Mouse (Mus musculus) C2C12 (cell line): Measurements from ENCODE around the gene Olfr444. TPM values are rescaled to one million over a fixed set of nuclear protein-coding genes. Genes with fewer than 3 reads are reported as not detected.

ENCODE experiments used
- H3K27me3 ChIP-seq: one replicate; pipeline ENCODE4 v1.6.1; 2011; ENCODE audit not compliant: control insufficient read depth, insufficient read depth, insufficient read length
- H3K36me3 ChIP-seq: one replicate; pipeline ENCODE4 v1.6.1; 2011; ENCODE audit not compliant: control insufficient read depth, insufficient read depth
- H3K4me3 ChIP-seq: one replicate; pipeline ENCODE4 v1.5.1; 2011; ENCODE audit warnings: mild to moderate bottlenecking, control low read depth; ENCODE audit not compliant: poor library complexity, insufficient read depth, severe bottlenecking
- H3K79me2 ChIP-seq: one replicate; pipeline ENCODE4 v1.6.1; 2011; ENCODE audit not compliant: control insufficient read depth, insufficient read depth
- H3K79me3 ChIP-seq: one replicate; pipeline ENCODE4 v1.6.1; 2011; ENCODE audit warnings: low read depth, control low read depth
- H3ac ChIP-seq: one replicate; pipeline ENCODE3; 2011; ENCODE audit warnings: low read depth; ENCODE audit not compliant: control insufficient read depth, insufficient read length
- CEBPB ChIP-seq: IDR thresholded peaks from one replicate; pipeline ENCODE4 v1.6.1; 2011; ENCODE audit warnings: low read depth, mild to moderate bottlenecking, control low read depth, moderate library complexity
- CTCF ChIP-seq: IDR thresholded peaks from one replicate; pipeline ENCODE4 v1.5.1; 2011; ENCODE audit not compliant: control insufficient read depth, insufficient read depth, insufficient read length
- FOSL1 ChIP-seq: IDR thresholded peaks from one replicate; pipeline ENCODE4 v1.8.0; 2011; ENCODE audit warnings: mild to moderate bottlenecking, low read length; ENCODE audit not compliant: poor library complexity, insufficient read depth, severe bottlenecking
- MAX ChIP-seq: IDR thresholded peaks from one replicate; pipeline ENCODE4 v1.6.1; 2011; ENCODE audit warnings: mild to moderate bottlenecking, control low read depth
- MYOD1 ChIP-seq: IDR thresholded peaks from one replicate; pipeline ENCODE4 v1.6.1; 2011; ENCODE audit warnings: low read depth; ENCODE audit not compliant: control insufficient read depth, insufficient read length
- MYOG ChIP-seq: IDR thresholded peaks from one replicate; pipeline ENCODE4 v1.6.1; 2011; ENCODE audit not compliant: control insufficient read depth, insufficient read length; ENCODE audit errors: extremely low read depth
- USF1 ChIP-seq: IDR thresholded peaks from one replicate; pipeline ENCODE4 v1.6.1; 2011; ENCODE audit warnings: low read depth, mild to moderate bottlenecking, control low read depth, moderate library complexity
- long read RNA-seq, 2 experiments: library from polyadenylated mRNA; unstranded; transcript quantifications; one replicate each; pipeline ENCODE4 v2.0.0; 2019 to 2020
- polyA plus RNA-seq: library from polyadenylated mRNA; unstranded; fragments of >200 nt; fragmentation: generic; extraction: Trizol; gene quantifications from one replicate; pipeline ENCODE4 v1.2.1, GENCODE M21; 2012; ENCODE audit warnings: missing spikeins

Gene Olfr444
- polyA plus RNA-seq = not detected
- long read RNA-seq, experiment 1 = 0 reads
- long read RNA-seq, experiment 2 = 0 reads

DNA sequence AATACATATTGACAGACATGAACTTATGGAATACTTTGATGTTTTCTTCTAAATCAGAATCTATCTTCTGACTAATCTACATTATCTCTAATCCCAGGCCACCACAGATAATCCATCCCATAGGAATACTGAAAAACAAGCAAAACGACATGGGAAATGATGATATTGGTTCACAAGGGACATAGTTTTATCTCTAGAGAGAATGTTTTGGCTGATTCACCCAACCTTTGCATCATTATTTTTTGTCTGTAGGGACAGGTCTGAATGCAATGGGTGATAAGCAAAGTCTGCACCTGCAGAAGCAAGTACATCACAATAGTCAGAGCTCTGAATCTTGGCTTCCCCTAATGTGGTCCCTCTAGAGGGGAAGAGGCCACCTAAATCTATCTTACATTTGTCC is at the start of gene Olfr444:
Gene Olfr444, plus strand, starts transcription at position 301 of the 400 bp plus-strand sequence.
- Histone ChIP-seq H3K79me3 (no peaks in the 10 kb centered on the region), H3ac (no peak within 1 kb of the TSS), H3K27me3 (no peaks in the 10 kb centered on the region), H3K4me3 (no peak within 1 kb of the TSS), H3K36me3 (no peaks in the 10 kb centered on the region), H3K79me2 (no peaks in the 10 kb centered on the region)
- TF ChIP-seq FOSL1 = no peak
- no peak for TF ChIP-seq USF1
- no peak for TF ChIP-seq MAX
- no peak for TF ChIP-seq MYOG
- TF ChIP-seq CTCF = no peak
- no peak for TF ChIP-seq CEBPB
- TF ChIP-seq MYOD1 = no peak

DNA sequence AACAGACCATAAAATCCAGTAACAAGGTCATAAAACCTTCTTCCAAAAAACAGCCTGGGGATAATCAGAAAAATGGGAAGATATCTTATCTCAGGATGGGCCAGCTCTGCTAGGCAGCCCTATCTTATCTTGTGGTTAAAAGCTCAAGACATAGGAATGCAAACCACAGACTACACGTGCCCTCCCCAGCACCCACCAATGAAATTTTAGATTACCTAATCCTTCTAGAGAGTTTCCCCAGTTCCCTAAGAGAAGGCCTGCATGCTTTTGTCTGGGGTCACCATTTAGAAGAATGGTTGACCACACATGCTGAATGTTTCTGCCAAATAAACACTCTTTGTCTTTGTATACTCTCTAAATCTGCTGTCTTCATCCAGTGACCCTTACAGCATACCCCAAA is 48.5 kb upstream of the Olfr444 start:
- no peaks in the 10 kb centered on the region for H3K36me3 ChIP-seq

DNA sequence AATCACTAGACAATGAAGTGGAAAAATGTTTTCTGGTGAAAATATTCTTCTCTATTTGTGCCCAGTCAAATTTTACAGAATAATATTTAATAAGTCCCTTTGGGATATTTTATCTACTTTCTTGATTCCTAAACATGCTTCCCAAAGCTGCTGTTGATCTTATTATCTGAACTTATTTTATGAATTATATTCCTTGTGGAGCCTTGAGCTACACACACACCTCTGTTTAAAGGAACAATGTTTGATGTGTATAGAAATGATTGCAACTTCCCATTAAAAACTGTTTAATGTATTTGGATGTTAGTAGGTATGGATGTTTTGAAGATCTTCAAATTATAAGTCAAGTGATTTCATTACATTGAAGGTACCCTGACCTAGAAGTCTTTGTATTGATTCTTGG is 40.3 kb upstream of the Olfr444 start, which contains the start of gene Olfr447:
Gene Olfr447, plus strand, starts transcription at position 301 of the 400 bp plus-strand sequence.
- Histone ChIP-seq H3K79me3 (no peaks in the 10 kb centered on the region), H3K36me3 (no peaks in the 10 kb centered on the region)
- TF ChIP-seq CTCF = no peak

More for the DNA sequence above, 48.5 kb upstream of the Olfr444 start:
- no peak overlapping the region for H3K4me3 ChIP-seq
- H3K79me2 ChIP-seq = no peaks in the 10 kb centered on the region
- no peak for TF ChIP-seq MYOD1
- no peak for TF ChIP-seq MYOG
- TF ChIP-seq MAX = no peak
- TF ChIP-seq CTCF = no peak
- TF ChIP-seq USF1 = peak; percentile 63
- TF ChIP-seq CEBPB = no peak
- no peak for TF ChIP-seq FOSL1
- no peak overlapping the region for H3ac ChIP-seq
- no peaks in the 10 kb centered on the region for H3K27me3 ChIP-seq
- H3K79me3 ChIP-seq = no peaks in the 10 kb centered on the region

DNA sequence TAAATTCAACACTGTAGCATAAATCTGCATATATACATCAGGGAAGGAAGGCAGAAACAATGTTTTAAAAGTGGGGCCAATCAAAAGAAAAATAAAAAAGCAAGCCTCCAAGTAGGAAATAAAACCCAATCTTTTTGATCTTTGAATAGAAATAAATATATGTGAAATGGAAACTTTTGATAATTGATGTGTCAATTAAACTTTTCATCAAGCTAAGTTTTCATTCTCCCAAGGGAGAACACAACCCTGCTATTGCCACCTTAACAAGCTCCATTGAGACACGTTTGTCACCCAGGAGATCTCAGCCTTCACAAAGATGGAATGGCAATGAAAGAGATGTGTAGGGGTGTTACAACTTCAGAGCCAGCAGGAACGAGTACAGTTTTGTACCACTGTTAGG is 27.8 kb upstream of the Olfr444 start, which contains the start of gene Olfr446:
Gene Olfr446, plus strand, starts transcription at position 301 of the 400 bp plus-strand sequence.
- TF ChIP-seq MYOD1 (no peak), USF1 (no peak), MAX (no peak), CEBPB (no peak), MYOG (no peak), CTCF (no peak), FOSL1 (no peak)
- no peaks in the 10 kb centered on the region for H3K79me2 ChIP-seq
- no peaks in the 10 kb centered on the region for H3K36me3 ChIP-seq
- no peak within 1 kb of the TSS for H3K4me3 ChIP-seq
- no peaks in the 10 kb centered on the region for H3K27me3 ChIP-seq
- H3ac ChIP-seq = no peak within 1 kb of the TSS
- H3K79me3 ChIP-seq = no peaks in the 10 kb centered on the region

More for the DNA sequence above, 40.3 kb upstream of the Olfr444 start, which contains the start of gene Olfr447:
- H3K27me3 ChIP-seq = no peaks in the 10 kb centered on the region
- H3K79me2 ChIP-seq = no peaks in the 10 kb centered on the region
- no peak within 1 kb of the TSS for H3K4me3 ChIP-seq
- H3ac ChIP-seq = no peak within 1 kb of the TSS

DNA sequence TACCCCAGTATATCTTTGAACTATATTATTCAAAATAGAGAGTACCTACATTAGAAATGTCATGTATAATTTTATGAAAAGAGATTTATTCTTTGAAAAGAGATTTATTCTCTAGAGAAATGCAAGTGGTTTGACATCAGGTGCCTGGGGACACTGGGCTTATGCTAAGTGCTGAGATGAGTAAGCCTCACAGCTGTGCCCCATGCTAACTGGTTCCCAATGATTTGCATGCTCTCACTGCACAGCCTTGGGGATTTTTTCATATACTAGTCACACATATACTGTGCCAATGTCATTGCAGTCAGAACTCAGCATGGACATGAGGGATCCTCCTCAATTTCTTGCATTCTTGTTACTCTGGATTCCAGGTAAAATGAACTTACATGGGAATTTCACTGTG is 31.5 kb downstream of the Olfr444 start:
- no peaks in the 10 kb centered on the region for H3K79me3 ChIP-seq
- H3K79me2 ChIP-seq = no peaks in the 10 kb centered on the region
- no peak for TF ChIP-seq MYOG
- TF ChIP-seq CEBPB = no peak
- no peak for TF ChIP-seq MYOD1
- TF ChIP-seq USF1 = no peak
- TF ChIP-seq FOSL1 = no peak
- no peak for TF ChIP-seq CTCF
- TF ChIP-seq MAX = no peak
- no peak overlapping the region for H3K4me3 ChIP-seq
- H3K36me3 ChIP-seq = no peaks in the 10 kb centered on the region
- no peaks in the 10 kb centered on the region for H3K27me3 ChIP-seq
- no peak overlapping the region for H3ac ChIP-seq

Other genes with a start within 250 kb of the Olfr444 start
- gene Tcaf1, start 239.0 kb upstream of the Olfr444 start, polyA plus RNA-seq = 19.3 TPM
- not detected for gene Olfr453, start 209.7 kb upstream of the Olfr444 start, polyA plus RNA-seq
- gene Olfr38, start 192.7 kb upstream of the Olfr444 start, polyA plus RNA-seq = not detected
- gene Olfr452, start 164.0 kb upstream of the Olfr444 start, polyA plus RNA-seq = not detected
- not detected for gene Olfr450, start 137.1 kb upstream of the Olfr444 start, polyA plus RNA-seq
- not detected for gene Olfr449, start 114.7 kb upstream of the Olfr444 start, polyA plus RNA-seq
- not detected for gene Olfr448, start 58.6 kb upstream of the Olfr444 start, polyA plus RNA-seq
- gene Olfr447, start 40.2 kb upstream of the Olfr444 start, polyA plus RNA-seq = not detected
- not detected for gene Olfr446, start 27.7 kb upstream of the Olfr444 start, polyA plus RNA-seq
- gene Olfr441, start 157.3 kb downstream of the Olfr444 start, polyA plus RNA-seq = not detected
- not detected for gene Olfr237-ps1, start 197.5 kb downstream of the Olfr444 start, polyA plus RNA-seq
- gene Olfr437, start 214.2 kb downstream of the Olfr444 start, polyA plus RNA-seq = not detected
- gene Olfr13, start 223.1 kb downstream of the Olfr444 start, polyA plus RNA-seq = not detected
- not detected for gene Olfr435, start 248.1 kb downstream of the Olfr444 start, polyA plus RNA-seq